17 mouse cellular contexts compared by ENCODE assay signal in genomic region chr5:114968651-114969050, GRCm38 (mm10). TPM values are rescaled to one million over a fixed set of nuclear protein-coding genes. Genes with fewer than 3 reads are reported as not detected.
DNase-seq lines count a peak whose midpoint lies in the region; ATAC-seq and TF ChIP-seq lines count a peak whose summit lies in the region.
"Had no signal": no experiment of that assay in that cellular context is flagged by ENCODE, and none has a peak within 500 bp of the region (broad histone marks: within the 10 kb centered on the region; RNA-seq: fewer than 3 reads in every experiment).

No protein-coding gene starts in this region.

- intact Hi-C loops in left cerebral cortex, postnatal 36 days (cut with DNase I) = no loop called here

- H3K27ac ChIP-seq in midbrain, embryonic 10.5 days (replicated peaks) = 0 out of 2 replicates have a peak overlapping the region, but pooled peaks have one; percentile 18
- H3K27ac ChIP-seq in midbrain, embryonic 16.5 days (ENCODE audit: low read length) = no peak overlapping the region
- H3K27ac ChIP-seq in liver, embryonic 12.5 days = peak overlapping the region; percentile 48; the same call in 1 of the 2 replicates
- peak overlapping the region; percentile 89 for H3K27ac ChIP-seq in stomach, postnatal 0 days (replicated peaks)
- H3K27ac ChIP-seq: embryonic facial prominence, embryonic 15.5 days; heart, embryonic 13.5 days; limb, embryonic 15.5 days; midbrain, embryonic 12.5 days had no signal

- H3K9ac ChIP-seq in midbrain, embryonic 16.5 days (ENCODE audit: low read depth, low read length) = no peak overlapping the region
- H3K9ac ChIP-seq in liver, embryonic 12.5 days = peak overlapping the region; percentile 18; the same call in 1 of the 2 replicates
- H3K9ac ChIP-seq in stomach, postnatal 0 days (ENCODE audit: low read length) = peak overlapping the region; percentile 65
- H3K9ac ChIP-seq: embryonic facial prominence, embryonic 15.5 days; heart, embryonic 13.5 days; limb, embryonic 15.5 days; midbrain, embryonic 12.5 days had no signal

- H3K36me3 ChIP-seq in midbrain, embryonic 10.5 days = no peaks in the 10 kb centered on the region
- no peaks in the 10 kb centered on the region for H3K36me3 ChIP-seq in midbrain, embryonic 16.5 days (ENCODE audit: control insufficient read depth, insufficient read depth, low read length)
- H3K36me3 ChIP-seq in liver, embryonic 12.5 days = no peaks in the 10 kb centered on the region
- no peaks in the 10 kb centered on the region for H3K36me3 ChIP-seq in stomach, postnatal 0 days (ENCODE audit: control insufficient read depth, insufficient read depth, low read length)
- H3K36me3 ChIP-seq: embryonic facial prominence, embryonic 15.5 days; heart, embryonic 13.5 days; limb, embryonic 15.5 days; midbrain, embryonic 12.5 days had no signal

- no peak overlapping the region for H3K4me2 ChIP-seq in midbrain, embryonic 16.5 days (ENCODE audit: low read length)
- H3K4me2 ChIP-seq in liver, embryonic 12.5 days = peak overlapping the region; percentile 39
- H3K4me2 ChIP-seq in stomach, postnatal 0 days (replicated peaks; ENCODE audit: low read depth) = peak overlapping the region; percentile 49
- H3K4me2 ChIP-seq: embryonic facial prominence, embryonic 15.5 days; heart, embryonic 13.5 days; limb, embryonic 15.5 days; midbrain, embryonic 12.5 days had no signal

- DNase-seq in midbrain, embryonic 10.5 days (ENCODE audit: low spot score) = no peak
- peak; percentile 90 for DNase-seq in kidney, adult 9 months
- no peak for DNase-seq in stomach, postnatal 0 days (ENCODE audit: low spot score)
- no peak for DNase-seq in ovary, adult 18-20 months (ENCODE audit: low spot score)
- no peak for DNase-seq in left cerebral cortex, postnatal 36 days (ENCODE audit: low spot score in 2 of 2)
- DNase-seq in spleen, postnatal 10 days (ENCODE audit: low spot score in 2 of 2) = no peak
- DNase-seq: adrenal gland, postnatal 25 days; gastrocnemius, postnatal 25 days; lung, postnatal 36 days had no signal

- no peak for TF ChIP-seq CTCF in stomach, postnatal 0 days (IDR thresholded peaks at IDR 0.05; ENCODE audit: low read depth)

- no peak for TF ChIP-seq EP300 in stomach, postnatal 0 days (optimal IDR thresholded peaks at IDR 0.05)

- peaks cover 21% of the 10 kb centered on the region for H3K4me1 ChIP-seq in midbrain, embryonic 10.5 days
- no peaks in the 10 kb centered on the region for H3K4me1 ChIP-seq in midbrain, embryonic 16.5 days (ENCODE audit: control insufficient read depth, insufficient read depth, low read length)
- H3K4me1 ChIP-seq in liver, embryonic 12.5 days = peaks cover 35% of the 10 kb centered on the region
- H3K4me1 ChIP-seq in stomach, postnatal 0 days (replicated peaks; ENCODE audit: control insufficient read depth, insufficient read depth) = no peaks in the 10 kb centered on the region; the same call in 1 of the 2 replicates
- H3K4me1 ChIP-seq: embryonic facial prominence, embryonic 15.5 days; limb, embryonic 15.5 days had no signal

- no peak for ATAC-seq in midbrain, embryonic 16.5 days
- no peak for ATAC-seq in liver, embryonic 12.5 days
- ATAC-seq in stomach, postnatal 0 days (ENCODE audit: low FRiP score, low TSS enrichment) = no peak

- no peak overlapping the region for H3K4me3 ChIP-seq in midbrain, embryonic 10.5 days
- H3K4me3 ChIP-seq in midbrain, embryonic 16.5 days (ENCODE audit: low read depth, low read length) = no peak overlapping the region
- H3K4me3 ChIP-seq in liver, embryonic 12.5 days = peak overlapping the region; percentile 35
- peak overlapping the region; percentile 29 for H3K4me3 ChIP-seq in stomach, postnatal 0 days (ENCODE audit: low read depth, low read length)
- H3K4me3 ChIP-seq: embryonic facial prominence, embryonic 15.5 days; heart, embryonic 13.5 days; limb, embryonic 15.5 days; midbrain, embryonic 12.5 days had no signal

- H3K27me3 ChIP-seq in midbrain, embryonic 10.5 days (ENCODE audit: low read depth, poor library complexity, severe bottlenecking) = peaks cover 22% of the 10 kb centered on the region
- no peaks in the 10 kb centered on the region for H3K27me3 ChIP-seq in midbrain, embryonic 16.5 days (ENCODE audit: control insufficient read depth, insufficient read depth, low read depth, low read length)
- H3K27me3 ChIP-seq in liver, embryonic 12.5 days (replicated peaks) = peaks cover 38% of the 10 kb centered on the region
- no peaks in the 10 kb centered on the region for H3K27me3 ChIP-seq in stomach, postnatal 0 days (ENCODE audit: control insufficient read depth, insufficient read depth, low read length)

- no peaks in the 10 kb centered on the region for H3K9me3 ChIP-seq in midbrain, embryonic 10.5 days (replicated peaks)
- H3K9me3 ChIP-seq in midbrain, embryonic 16.5 days (replicated peaks; ENCODE audit: control insufficient read depth, low read length, poor library complexity, severe bottlenecking) = no peaks in the 10 kb centered on the region
- H3K9me3 ChIP-seq in liver, embryonic 12.5 days (replicated peaks) = no peaks in the 10 kb centered on the region
- H3K9me3 ChIP-seq in stomach, postnatal 0 days (ENCODE audit: control insufficient read depth, low read length) = no peaks in the 10 kb centered on the region
- H3K9me3 ChIP-seq: embryonic facial prominence, embryonic 15.5 days; heart, embryonic 13.5 days; limb, embryonic 15.5 days; midbrain, embryonic 12.5 days had no signal

- 32% methylated on average over 7 of the region's 7 CpGs for WGBS in midbrain, embryonic 10.5 days
- 13% methylated on average over 7 of the region's 7 CpGs for WGBS in midbrain, embryonic 16.5 days
- WGBS in liver, embryonic 12.5 days (ENCODE audit: insufficient replicate concordance) = 26% methylated on average over 7 of the region's 7 CpGs
- 35% methylated on average over 7 of the region's 7 CpGs for WGBS in stomach, postnatal 0 days

RNA-seq across cellular contexts. Expression of gene Hnf1a, which starts 2.2 kb away (rescaled TPM):
- 0.06 TPM in 1 of 2 replicates, not detected in the other for polyA plus RNA-seq in midbrain, embryonic 10.5 days (2016; fragmentation: Nextera tagmentation; extraction: Ambion mirVana)
- polyA plus RNA-seq in midbrain, embryonic 16.5 days (2015; fragmentation: Nextera tagmentation; extraction: Ambion mirVana) = 0.05 TPM in 1 of 2 replicates, not detected in the other
- polyA plus RNA-seq in liver, embryonic 12.5 days (2016; fragmentation: Nextera tagmentation; extraction: Ambion mirVana) = 3.8 and 3.9 TPM in 2 replicates
- polyA plus RNA-seq in stomach, postnatal 0 days (2015; fragmentation: Nextera tagmentation; extraction: Ambion mirVana) = 5.4 and 5.7 TPM in 2 replicates
- total RNA-seq in left cerebral cortex, postnatal 36 days (2021) = not detected
- total RNA-seq: adrenal gland, postnatal 25 days; gastrocnemius, postnatal 25 days had no signal
- polyA plus RNA-seq: hindbrain, embryonic 11.5 days; limb, embryonic 15.5 days; neural tube, embryonic 11.5 days had no signal

RNA-seq across cellular contexts. Expression of gene 2210016L21Rik, which starts 26.7 kb away (rescaled TPM):
- 48.7 and 50.3 TPM in 2 replicates for polyA plus RNA-seq in midbrain, embryonic 10.5 days (2016; fragmentation: Nextera tagmentation; extraction: Ambion mirVana)
- polyA plus RNA-seq in midbrain, embryonic 16.5 days (2015; fragmentation: Nextera tagmentation; extraction: Ambion mirVana) = 117 and 132 TPM in 2 replicates
- 22.1 and 25.2 TPM in 2 replicates for polyA plus RNA-seq in liver, embryonic 12.5 days (2016; fragmentation: Nextera tagmentation; extraction: Ambion mirVana)
- polyA plus RNA-seq in stomach, postnatal 0 days (2015; fragmentation: Nextera tagmentation; extraction: Ambion mirVana) = 39.2 and 49.8 TPM in 2 replicates
- 100 to 1,000 TPM; 203 to 243 TPM for total RNA-seq in left cerebral cortex, postnatal 36 days (2021)

RNA-seq across cellular contexts. Expression of gene Sppl3, which starts 42.3 kb away (rescaled TPM):
- 11.5 and 12.0 TPM in 2 replicates for polyA plus RNA-seq in midbrain, embryonic 10.5 days (2016; fragmentation: Nextera tagmentation; extraction: Ambion mirVana)
- polyA plus RNA-seq in midbrain, embryonic 16.5 days (2015; fragmentation: Nextera tagmentation; extraction: Ambion mirVana) = 18.2 and 18.4 TPM in 2 replicates
- polyA plus RNA-seq in liver, embryonic 12.5 days (2016; fragmentation: Nextera tagmentation; extraction: Ambion mirVana) = 19.3 and 23.7 TPM in 2 replicates
- polyA plus RNA-seq in stomach, postnatal 0 days (2015; fragmentation: Nextera tagmentation; extraction: Ambion mirVana) = 25.2 and 39.8 TPM in 2 replicates
- 10 to 100 TPM; 87.1 to 96.8 TPM for total RNA-seq in left cerebral cortex, postnatal 36 days (2021)

RNA-seq across cellular contexts. Expression of gene Oasl1, which starts 45.6 kb away (rescaled TPM):
- polyA plus RNA-seq in midbrain, embryonic 10.5 days (2016; fragmentation: Nextera tagmentation; extraction: Ambion mirVana) = not detected in 2 replicates
- polyA plus RNA-seq in midbrain, embryonic 16.5 days (2015; fragmentation: Nextera tagmentation; extraction: Ambion mirVana) = 0.40 TPM in 1 of 2 replicates, not detected in the other
- polyA plus RNA-seq in liver, embryonic 12.5 days (2016; fragmentation: Nextera tagmentation; extraction: Ambion mirVana) = 0.29 and 0.30 TPM in 2 replicates
- polyA plus RNA-seq in stomach, postnatal 0 days (2015; fragmentation: Nextera tagmentation; extraction: Ambion mirVana) = 14.1 and 14.6 TPM in 2 replicates
- not detected for total RNA-seq in left cerebral cortex, postnatal 36 days (2021)

Comparison
In these comparisons a context has a peak if more than half of its experiments do, and no peak if none do; other contexts are left out.
1. H3K4me3 ChIP-seq: peak in liver, embryonic 12.5 days (single experiment) and stomach, postnatal 0 days (single experiment); none in midbrain, embryonic 10.5 days (single experiment) and midbrain, embryonic 16.5 days (single experiment).